Mouse (Mus musculus) embryonic fibroblast, embryonic 13.5 days (primary cell): ENCODE data around the gene Ranbp3. TPM values are rescaled to one million over a fixed set of nuclear protein-coding genes. Genes with fewer than 3 reads are reported as not detected.

Experiments
- H3K27ac ChIP-seq: 2 replicates; pipeline ENCODE4 v1.5.1; 2012; ENCODE audit warnings: low read length, control low read depth, inconsistent platforms; ENCODE audit not compliant: insufficient read depth
- H3K4me1 ChIP-seq: 2 replicates; pipeline ENCODE4 v1.6.1; 2011; ENCODE audit warnings: low read length; ENCODE audit not compliant: control insufficient read depth, insufficient read depth
- H3K4me3 ChIP-seq: 2 replicates; pipeline ENCODE4 v1.5.1; 2011; ENCODE audit warnings: mild to moderate bottlenecking, control low read depth, low read length; ENCODE audit not compliant: insufficient read depth
- CTCF ChIP-seq: IDR thresholded peaks from 2 replicates; pipeline ENCODE4 v1.5.1; 2011; ENCODE audit warnings: mild to moderate bottlenecking, control low read depth, low read length, moderate library complexity, borderline replicate concordance; ENCODE audit not compliant: insufficient read depth
- POLR2A ChIP-seq: IDR thresholded peaks from 2 replicates; pipeline ENCODE4 v1.6.1; 2011; ENCODE audit warnings: low read depth, mild to moderate bottlenecking, control low read depth, low read length, moderate library complexity
- polyA plus RNA-seq: library from polyadenylated mRNA; stranded (reverse); fragments of >200 nt; gene quantifications from 2 replicates; pipeline ENCODE4 v1.2.4, GENCODE M21; 2011; ENCODE audit warnings: low read depth; ENCODE audit not compliant: missing spikeins, insufficient read length

Gene Ranbp3
- polyA plus RNA-seq, 1 experiment: 45.7 TPM

DNA sequence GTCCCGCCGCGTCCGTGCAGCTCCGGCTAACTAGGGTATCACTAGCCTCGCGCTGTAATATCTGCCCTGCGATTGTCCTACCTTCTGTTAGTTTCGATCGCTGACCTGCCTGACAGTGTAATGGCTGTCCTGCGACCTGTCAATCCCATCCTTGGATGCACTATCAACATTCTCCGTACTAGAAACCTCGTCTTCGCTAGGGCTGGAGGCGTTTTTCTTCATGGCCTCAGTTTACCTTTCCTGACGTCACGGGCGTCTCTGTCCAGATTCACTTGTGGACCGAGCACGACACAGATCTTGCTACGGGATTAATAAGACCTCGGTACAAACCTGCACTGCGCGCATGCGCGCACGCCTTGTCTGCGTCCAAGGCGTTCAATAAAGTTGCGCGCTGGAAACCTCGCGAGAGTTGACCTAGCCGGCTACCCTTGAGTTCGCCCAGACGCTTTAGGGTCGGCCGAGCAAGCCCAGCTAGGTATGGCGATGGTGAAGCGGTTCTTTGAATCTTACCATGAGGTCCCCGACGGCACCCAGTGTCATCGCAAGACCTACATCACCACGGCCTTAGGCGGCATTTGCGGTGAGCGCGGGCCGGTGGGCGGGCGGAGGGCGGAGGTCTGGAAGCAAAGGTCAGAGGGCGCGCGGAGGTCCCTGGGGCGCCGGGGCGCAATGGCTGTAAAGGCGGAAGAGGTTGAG lies 44.4 kb downstream of the Ranbp3 start, which contains the start of the genes Ndufa11 and Vmac:
Ndufa11 (plus strand) TSS at position 405 of the 696 bp plus-strand sequence.
Vmac (minus strand) TSS at position 660 of the 696 bp plus-strand sequence.
- H3K4me1 ChIP-seq: no peaks in the 10 kb centered on the region; the same call in 1 of the 2 replicates
- H3K4me3 ChIP-seq: peak within 1 kb of the TSS; percentile 62
- H3K27ac ChIP-seq: peak within 1 kb of the TSS; percentile 48; the same call in 1 of the 2 replicates
- no peak for TF ChIP-seq CTCF
- peak; percentile 96 for TF ChIP-seq POLR2A

DNA sequence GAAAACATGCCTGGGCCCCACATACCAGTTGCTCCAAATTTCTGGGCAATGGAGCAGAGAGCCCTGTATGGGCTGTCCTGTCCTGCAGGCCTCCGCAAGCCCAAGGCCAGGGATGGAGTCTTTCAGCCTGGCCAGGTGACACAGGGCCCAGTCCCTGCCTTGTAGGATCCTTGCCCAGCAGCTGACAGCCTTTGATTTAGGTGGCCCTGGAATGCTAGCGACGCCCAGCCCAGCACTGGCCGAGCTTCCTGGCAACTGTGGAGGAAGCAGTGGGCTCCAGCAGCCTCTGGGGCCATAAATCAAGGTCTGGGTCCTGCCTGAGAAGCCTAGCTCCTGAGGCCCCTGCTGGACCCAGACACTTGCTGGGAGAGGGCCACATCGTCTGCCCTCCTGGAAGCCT lies 49.3 kb downstream of the Ranbp3 start:
- TF ChIP-seq CTCF: no peak
- TF ChIP-seq POLR2A: no peak
- Histone ChIP-seq H3K27ac (no peak overlapping the region), H3K4me1 (no peaks in the 10 kb centered on the region)

DNA sequence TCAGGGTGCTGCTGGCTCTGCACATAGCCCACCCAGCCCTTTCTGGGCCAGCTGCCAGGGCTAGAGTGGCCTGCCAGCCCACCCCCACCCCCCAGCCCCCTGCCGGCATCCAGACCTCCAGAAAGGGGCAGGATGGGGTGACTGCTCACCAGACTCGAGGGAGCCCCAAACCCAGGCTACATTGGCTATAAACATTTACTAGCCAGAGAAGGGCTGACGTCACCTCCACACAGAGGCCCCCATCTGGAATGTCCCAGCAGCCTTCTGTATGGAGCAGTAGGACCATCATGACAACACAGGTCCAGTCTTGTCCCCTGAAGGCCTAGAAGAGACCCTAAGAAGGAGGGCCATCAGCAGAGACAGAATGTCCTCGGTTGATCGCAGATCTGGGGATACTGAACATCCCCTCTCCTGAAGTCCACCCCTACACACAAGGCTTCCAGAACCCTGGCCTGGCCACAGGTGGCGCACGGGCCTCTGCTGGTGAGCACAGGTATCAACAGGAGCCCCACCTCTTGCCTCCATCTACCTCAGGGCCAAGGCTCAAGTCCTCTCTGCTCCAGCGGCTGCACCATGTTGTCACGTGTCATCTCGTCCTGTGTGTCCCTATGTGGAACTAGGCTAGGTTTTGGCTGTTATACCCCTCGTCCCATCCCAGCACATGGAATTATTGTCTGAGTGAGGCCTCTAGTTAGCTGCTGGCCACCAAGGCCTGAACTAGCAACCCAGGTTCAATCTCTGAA lies 50.5 kb downstream of the Ranbp3 start:
- H3K4me1 ChIP-seq: no peaks in the 10 kb centered on the region
- no peak overlapping the region for H3K4me3 ChIP-seq
- H3K27ac ChIP-seq: no peak overlapping the region
- TF ChIP-seq POLR2A (no peak), CTCF (no peak)

More for the DNA sequence above, 49.3 kb downstream of the Ranbp3 start:
- H3K4me3 ChIP-seq: no peak overlapping the region

DNA sequence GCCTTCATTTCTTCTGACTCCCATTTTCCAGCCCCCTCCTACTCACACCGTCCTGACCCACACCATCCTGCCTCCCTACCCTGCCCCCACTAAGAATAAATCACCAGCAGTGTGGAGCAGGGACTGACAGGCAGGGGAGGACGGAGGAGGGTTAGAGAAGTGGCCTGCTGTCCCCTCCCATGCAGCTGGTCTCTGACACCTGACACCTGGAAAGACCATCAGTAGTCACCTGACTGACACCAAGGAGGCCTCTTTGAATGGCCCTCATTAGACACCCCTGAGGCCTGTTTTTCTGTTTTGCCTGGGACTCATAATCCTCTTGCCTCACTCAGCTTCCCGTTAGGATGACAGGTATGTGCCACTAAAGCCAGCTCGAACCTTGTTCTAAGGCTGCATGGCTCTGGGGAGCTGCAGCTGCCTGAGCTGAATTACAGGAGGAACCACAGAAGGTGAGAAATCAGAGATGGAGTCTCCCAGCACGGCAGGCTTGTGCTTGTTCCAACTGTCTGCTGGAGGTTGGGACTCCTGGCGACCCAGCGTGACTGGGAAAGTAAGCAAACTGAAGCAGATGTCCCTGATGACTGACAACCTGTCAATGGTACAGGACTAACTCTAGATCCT lies 54.0 kb downstream of the Ranbp3 start:
- TF ChIP-seq POLR2A (no peak), CTCF (no peak)
- H3K27ac ChIP-seq: no peak overlapping the region
- H3K4me3 ChIP-seq: no peak overlapping the region
- no peaks in the 10 kb centered on the region for H3K4me1 ChIP-seq

DNA sequence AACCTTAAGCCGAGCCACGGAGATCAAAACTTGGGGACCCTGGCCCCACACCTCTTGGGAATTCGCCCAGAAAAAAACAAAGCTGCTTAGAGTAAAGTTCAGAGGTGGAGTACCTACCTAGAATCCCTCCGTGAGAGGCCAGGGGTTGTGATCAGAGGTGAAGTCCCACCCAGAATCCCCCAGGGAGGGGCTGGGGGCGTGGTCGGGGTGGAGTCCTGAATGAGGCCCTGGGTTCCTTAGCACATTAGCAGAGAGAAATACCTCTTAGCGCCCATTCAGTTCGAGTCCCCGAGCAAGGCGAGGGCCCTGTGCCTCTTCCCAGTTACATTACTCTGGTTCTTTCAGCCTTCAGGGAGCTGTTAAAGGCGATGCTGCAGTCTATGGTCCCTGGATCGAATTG lies 54.6 kb downstream of the Ranbp3 start:
- Histone ChIP-seq H3K4me1 (no peaks in the 10 kb centered on the region), H3K4me3 (no peak overlapping the region), H3K27ac (no peak overlapping the region)
- no peak for TF ChIP-seq CTCF
- TF ChIP-seq POLR2A: no peak

DNA sequence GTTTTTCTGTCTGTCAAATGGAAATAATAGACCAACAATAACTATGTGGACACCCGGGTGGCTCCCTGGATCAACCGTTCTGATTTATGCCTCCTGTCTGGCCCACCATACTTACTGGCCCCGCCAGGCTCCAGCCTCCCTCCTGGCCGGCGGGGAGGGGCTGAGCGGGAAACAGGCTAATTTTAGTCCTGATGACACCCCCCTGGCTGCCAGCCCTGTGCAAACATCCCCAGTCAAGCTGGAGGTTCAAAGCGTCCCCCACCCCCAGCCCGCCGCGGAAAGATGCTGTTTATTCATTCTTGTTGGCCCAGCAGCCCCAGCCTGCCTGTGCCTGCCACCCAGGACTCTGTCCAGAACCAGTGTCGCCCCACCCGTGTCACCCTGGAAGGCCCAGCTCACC lies 55.0 kb downstream of the Ranbp3 start:
- Histone ChIP-seq H3K4me3 (no peak overlapping the region), H3K27ac (no peak overlapping the region), H3K4me1 (no peaks in the 10 kb centered on the region)
- TF ChIP-seq CTCF (no peak), POLR2A (no peak)

DNA sequence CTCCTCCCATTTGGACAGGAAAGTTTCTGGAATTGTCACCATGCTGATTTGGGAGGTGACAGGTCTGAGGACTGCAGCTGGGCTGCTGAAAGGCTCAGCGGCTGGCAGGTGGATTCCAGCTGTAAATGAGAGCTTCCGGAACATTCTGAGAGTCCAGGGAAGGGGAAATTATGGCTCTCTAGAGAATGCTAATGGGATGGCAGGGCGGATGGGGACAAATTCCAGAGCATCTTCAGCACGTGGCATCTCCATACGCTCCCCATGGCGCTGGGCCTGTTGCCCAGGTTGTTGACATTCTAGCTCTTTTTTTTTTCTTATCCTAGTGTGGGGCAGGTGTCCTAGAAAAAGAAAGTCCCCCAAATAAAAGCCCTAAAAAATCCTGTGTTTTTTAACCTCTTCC lies 56.1 kb downstream of the Ranbp3 start:
- no peaks in the 10 kb centered on the region for H3K4me1 ChIP-seq
- H3K27ac ChIP-seq: no peak overlapping the region
- H3K4me3 ChIP-seq: no peak overlapping the region
- TF ChIP-seq CTCF: no peak
- TF ChIP-seq POLR2A: no peak

DNA sequence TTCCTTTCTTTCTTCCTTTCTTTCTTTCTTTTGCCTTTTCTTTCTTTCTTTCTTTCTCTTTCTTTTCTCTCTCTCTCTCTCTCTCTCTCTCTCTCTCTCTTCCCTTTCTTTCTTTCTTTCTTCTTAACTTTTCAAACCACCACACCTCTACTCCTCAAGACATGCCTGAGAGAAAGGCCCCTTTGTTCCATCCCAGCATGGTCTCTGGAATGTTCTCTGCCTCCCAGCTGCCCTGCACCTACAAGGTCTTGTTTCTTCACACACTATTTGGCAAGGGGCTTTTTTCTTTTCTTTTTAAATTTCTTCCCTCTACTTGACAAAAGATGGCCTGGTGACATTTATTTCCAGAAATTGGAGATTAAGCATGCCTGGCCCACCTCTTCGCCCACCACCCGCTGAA lies 56.6 kb downstream of the Ranbp3 start:
- no peak for TF ChIP-seq CTCF
- Histone ChIP-seq H3K27ac (no peak overlapping the region), H3K4me3 (no peak overlapping the region), H3K4me1 (no peaks in the 10 kb centered on the region)

- Histone ChIP-seq H3K4me3 (no peak overlapping the region), H3K27ac (no peak overlapping the region), H3K4me1 (no peaks in the 10 kb centered on the region)
- no peak for TF ChIP-seq CTCF
- no peak for TF ChIP-seq POLR2A
Measured at GRCm38 (mm10) chr17:56736534-56736933, 63.4 kb downstream of the Ranbp3 start.

- no peak overlapping the region for H3K4me3 ChIP-seq
- H3K4me1 ChIP-seq: no peaks in the 10 kb centered on the region
- TF ChIP-seq POLR2A (no peak), CTCF (no peak)
- H3K27ac ChIP-seq: no peak overlapping the region
Measured at GRCm38 (mm10) chr17:56738221-56738620, 65.1 kb downstream of the Ranbp3 start.
